Mouse (Mus musculus) megakaryocyte, embryonic 14.5 days (primary cell): ENCODE data around the gene Zfhx3. TPM values are rescaled to one million over a fixed set of nuclear protein-coding genes. Genes with fewer than 3 reads are reported as not detected.

Source experiments
- H3K27me3 ChIP-seq: replicated peaks from 2 replicates; pipeline ENCODE3; 2012; ENCODE audit warnings: inconsistent platforms
- H3K36me3 ChIP-seq: replicated peaks from 2 replicates; pipeline ENCODE3; 2012; ENCODE audit warnings: low read length, inconsistent platforms, mixed read lengths
- H3K4me1 ChIP-seq: 2 replicates; pipeline ENCODE4 v1.6.1; 2012; ENCODE audit warnings: inconsistent platforms
- H3K4me3 ChIP-seq: replicated peaks from 2 replicates; pipeline ENCODE3; 2012; ENCODE audit warnings: moderate library complexity, mild to moderate bottlenecking, inconsistent platforms
- H3K9me3 ChIP-seq: 2 replicates; pipeline ENCODE4 v1.6.1; 2012; ENCODE audit warnings: inconsistent platforms
- FLI1 ChIP-seq: IDR thresholded peaks from 2 replicates; pipeline ENCODE4 v1.6.1; 2012; ENCODE audit warnings: low read length, inconsistent platforms, mixed read lengths
- GATA1 ChIP-seq: IDR thresholded peaks from 3 replicates; pipeline ENCODE4 v1.6.1; 2012; ENCODE audit warnings: mixed read lengths, low read length, inconsistent platforms, borderline replicate concordance
- polyA plus RNA-seq: library from polyadenylated mRNA; stranded (reverse); fragments of >175 nt; gene quantifications from 2 replicates; pipeline ENCODE4 v1.2.3, GENCODE M21; 2012; ENCODE audit warnings: low replicate concordance; ENCODE audit not compliant: insufficient read depth

Zfhx3 gene
- polyA plus RNA-seq, 1 experiment = 1.1 TPM

- no peaks in the 10 kb centered on the region for H3K36me3 ChIP-seq
- H3K4me1 ChIP-seq = no peaks in the 10 kb centered on the region
- no peak overlapping the region for H3K4me3 ChIP-seq
- H3K9me3 ChIP-seq = peaks cover 13% of the 10 kb centered on the region
- no peaks in the 10 kb centered on the region for H3K27me3 ChIP-seq
- TF ChIP-seq GATA1 (no peak), FLI1 (no peak)
Observed at GRCm38 (mm10) chr8:108222091-108222490, 279.6 kb downstream of the Zfhx3 start.

GRCm38 (mm10) chr8:108232326-108232725 lies 289.9 kb downstream of the Zfhx3 start:
- no peak overlapping the region for H3K4me3 ChIP-seq
- no peaks in the 10 kb centered on the region for H3K4me1 ChIP-seq
- H3K36me3 ChIP-seq = no peaks in the 10 kb centered on the region
- no peaks in the 10 kb centered on the region for H3K27me3 ChIP-seq
- TF ChIP-seq GATA1 = no peak
- TF ChIP-seq FLI1 = no peak
- peaks cover 10% of the 10 kb centered on the region; the same call in 1 of the 2 replicates for H3K9me3 ChIP-seq

- Histone ChIP-seq H3K27me3 (no peaks in the 10 kb centered on the region), H3K4me3 (no peak overlapping the region), H3K9me3 (0 out of 2 replicates have a peak, but pooled peaks cover 10% of the 10 kb centered on the region), H3K4me1 (no peaks in the 10 kb centered on the region), H3K36me3 (no peaks in the 10 kb centered on the region)
- TF ChIP-seq GATA1 (no peak), FLI1 (no peak)
Observed at GRCm38 (mm10) chr8:108234481-108234880, 292.0 kb downstream of the Zfhx3 start.

GRCm38 (mm10) chr8:108236715-108237114 lies 294.3 kb downstream of the Zfhx3 start:
- no peaks in the 10 kb centered on the region for H3K36me3 ChIP-seq
- H3K4me3 ChIP-seq = no peak overlapping the region
- TF ChIP-seq GATA1 (no peak), FLI1 (no peak)
- H3K4me1 ChIP-seq = no peaks in the 10 kb centered on the region
- no peaks in the 10 kb centered on the region for H3K27me3 ChIP-seq
- H3K9me3 ChIP-seq = 0 out of 2 replicates have a peak, but pooled peaks cover 13% of the 10 kb centered on the region

GRCm38 (mm10) chr8:108239531-108239930 lies 297.1 kb downstream of the Zfhx3 start:
- H3K4me3 ChIP-seq = no peak overlapping the region

GRCm38 (mm10) chr8:108241041-108241690 lies 298.7 kb downstream of the Zfhx3 start:
- H3K9me3 ChIP-seq = 0 out of 2 replicates have a peak, but pooled peaks cover 3% of the 10 kb centered on the region
- no peaks in the 10 kb centered on the region for H3K27me3 ChIP-seq
- no peaks in the 10 kb centered on the region for H3K36me3 ChIP-seq
- TF ChIP-seq FLI1 (no peak), GATA1 (no peak)
- no peaks in the 10 kb centered on the region for H3K4me1 ChIP-seq
- H3K4me3 ChIP-seq = no peak overlapping the region

More at GRCm38 (mm10) chr8:108239531-108239930, 297.1 kb downstream of the Zfhx3 start:
- TF ChIP-seq FLI1 (no peak), GATA1 (no peak)
- H3K4me1 ChIP-seq = no peaks in the 10 kb centered on the region
- H3K9me3 ChIP-seq = 0 out of 2 replicates have a peak, but pooled peaks cover 3% of the 10 kb centered on the region
- no peaks in the 10 kb centered on the region for H3K36me3 ChIP-seq
- H3K27me3 ChIP-seq = no peaks in the 10 kb centered on the region

GRCm38 (mm10) chr8:108243270-108243669 lies 300.8 kb downstream of the Zfhx3 start:
- no peaks in the 10 kb centered on the region for H3K27me3 ChIP-seq
- no peaks in the 10 kb centered on the region for H3K4me1 ChIP-seq

GRCm38 (mm10) chr8:108244636-108245494 lies 302.4 kb downstream of the Zfhx3 start:
- no peaks in the 10 kb centered on the region for H3K27me3 ChIP-seq
- TF ChIP-seq GATA1 (no peak), FLI1 (no peak)
- H3K36me3 ChIP-seq = no peaks in the 10 kb centered on the region
- no peak overlapping the region for H3K4me3 ChIP-seq
- H3K9me3 ChIP-seq = 0 out of 2 replicates have a peak, but pooled peaks cover 3% of the 10 kb centered on the region
- no peaks in the 10 kb centered on the region for H3K4me1 ChIP-seq

More at GRCm38 (mm10) chr8:108243270-108243669, 300.8 kb downstream of the Zfhx3 start:
- H3K4me3 ChIP-seq = no peak overlapping the region
- no peaks in the 10 kb centered on the region for H3K36me3 ChIP-seq
- TF ChIP-seq GATA1 (no peak), FLI1 (no peak)
- 0 out of 2 replicates have a peak, but pooled peaks cover 3% of the 10 kb centered on the region for H3K9me3 ChIP-seq

GRCm38 (mm10) chr8:108245575-108245974 lies 303.1 kb downstream of the Zfhx3 start:
- H3K4me1 ChIP-seq = no peaks in the 10 kb centered on the region
- TF ChIP-seq GATA1 (no peak), FLI1 (no peak)
- 0 out of 2 replicates have a peak, but pooled peaks cover 3% of the 10 kb centered on the region for H3K9me3 ChIP-seq
- H3K27me3 ChIP-seq = no peaks in the 10 kb centered on the region
- no peak overlapping the region for H3K4me3 ChIP-seq
- no peaks in the 10 kb centered on the region for H3K36me3 ChIP-seq
